Mouse (Mus musculus) layer of hippocampus, adult 18-20 months (tissue): ENCODE results near the gene Cpb1. TPM values are rescaled to one million over a fixed set of nuclear protein-coding genes. Genes with fewer than 3 reads are reported as not detected.

Source experiments
- DNase-seq, 2 experiments: peaks; one replicate each; pipeline ENCODE4 v3.0.0; 2022; ENCODE audit warnings: low spot score in 2 of 2
- long read RNA-seq: library from polyadenylated mRNA; stranded (forward); transcript quantifications from one replicate; pipeline ENCODE4 v2.0.0, GENCODE M21; 2021
- total RNA-seq, 2 experiments: library from RNA; stranded (reverse); gene quantifications; 2 replicates each; pipeline ENCODE4 v1.2.3; 2021

Cpb1 gene
- under 1 TPM in 1 of 2 experiments, not detected in 1; 0.13 TPM for total RNA-seq
- long read RNA-seq, result 0 reads

DNA sequence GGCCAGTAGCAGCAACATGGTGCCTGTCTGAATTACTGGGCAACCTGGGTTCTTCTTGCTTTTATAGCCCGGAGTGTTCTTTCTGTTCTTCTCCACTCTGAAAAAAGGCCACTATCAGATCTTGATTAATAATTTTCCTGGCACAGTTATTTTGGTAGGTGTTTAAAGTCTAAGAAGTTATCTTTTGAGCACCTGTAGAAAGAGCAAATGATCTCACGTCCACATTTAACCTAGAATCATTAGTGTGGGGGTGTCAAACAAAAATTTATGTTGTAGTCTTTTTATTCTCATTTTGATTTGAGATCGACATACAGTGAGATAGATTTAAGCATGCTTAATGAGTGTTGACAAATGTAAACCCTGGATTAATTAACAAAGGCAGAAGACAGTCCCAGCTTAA lies at the start of gene Cpb1:
TSS of gene Cpb1 (minus strand) at position 101 of the 400 bp plus-strand sequence.
- no peak for DNase-seq

DNA sequence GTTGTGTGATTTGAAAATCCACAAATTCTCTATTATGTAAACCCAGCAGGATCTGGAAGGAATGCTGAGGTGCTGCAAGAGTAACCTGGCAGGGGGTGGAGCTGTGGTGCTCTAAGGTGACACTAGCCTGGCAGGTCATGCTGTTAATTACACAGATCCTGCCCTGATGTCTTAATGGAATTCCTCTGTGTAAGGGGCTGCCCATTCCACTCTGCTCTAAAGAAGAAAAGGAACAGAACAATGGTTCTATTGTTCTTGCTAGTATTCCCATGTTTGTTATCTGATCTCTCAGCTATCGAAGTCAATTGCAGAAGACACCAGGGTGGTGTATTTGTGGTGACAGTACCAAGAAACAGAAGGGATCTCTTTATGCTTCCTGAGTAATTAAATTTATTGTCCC lies 41.7 kb upstream of the Cpb1 start:
- DNase-seq, result no peak

DNA sequence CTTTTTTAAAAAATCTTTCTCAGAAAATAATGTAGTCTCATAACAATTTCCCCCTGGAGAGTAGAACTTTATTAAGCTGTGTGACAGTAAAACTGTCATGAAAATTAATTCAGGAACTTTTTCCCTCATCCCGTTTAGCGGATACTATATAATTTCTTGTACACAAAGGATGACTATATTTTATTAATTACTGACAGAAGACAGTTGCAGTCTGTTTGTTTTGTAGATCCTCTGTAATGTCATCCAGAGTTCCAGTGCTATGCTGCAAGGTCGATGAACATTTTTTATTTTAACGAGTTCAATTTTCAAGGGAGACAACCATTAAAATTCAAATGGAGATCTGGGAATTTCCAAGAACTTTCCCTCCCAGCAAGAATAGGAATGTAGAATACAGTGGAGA lies 33.6 kb upstream of the Cpb1 start:
- no peak for DNase-seq

DNA sequence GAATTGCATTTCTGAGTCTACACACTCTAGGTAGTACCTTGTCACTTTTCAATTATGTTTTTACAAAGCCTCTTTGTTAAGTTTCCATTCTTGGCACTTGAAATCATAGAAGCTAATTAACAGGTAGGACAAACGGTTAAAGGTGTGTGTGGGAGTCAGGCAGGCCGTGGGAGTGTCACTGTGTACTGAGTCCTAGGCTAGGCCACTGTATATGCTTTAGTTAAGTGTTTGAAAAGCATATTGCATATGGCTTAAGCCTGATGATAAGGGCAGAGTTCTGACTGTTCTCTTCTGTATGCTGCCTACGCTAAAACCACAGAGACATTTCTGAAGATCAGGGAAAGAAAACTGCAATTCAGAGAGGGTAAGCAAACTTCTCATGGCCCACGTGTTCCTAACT lies 31.7 kb upstream of the Cpb1 start:
- DNase-seq, result no peak

DNA sequence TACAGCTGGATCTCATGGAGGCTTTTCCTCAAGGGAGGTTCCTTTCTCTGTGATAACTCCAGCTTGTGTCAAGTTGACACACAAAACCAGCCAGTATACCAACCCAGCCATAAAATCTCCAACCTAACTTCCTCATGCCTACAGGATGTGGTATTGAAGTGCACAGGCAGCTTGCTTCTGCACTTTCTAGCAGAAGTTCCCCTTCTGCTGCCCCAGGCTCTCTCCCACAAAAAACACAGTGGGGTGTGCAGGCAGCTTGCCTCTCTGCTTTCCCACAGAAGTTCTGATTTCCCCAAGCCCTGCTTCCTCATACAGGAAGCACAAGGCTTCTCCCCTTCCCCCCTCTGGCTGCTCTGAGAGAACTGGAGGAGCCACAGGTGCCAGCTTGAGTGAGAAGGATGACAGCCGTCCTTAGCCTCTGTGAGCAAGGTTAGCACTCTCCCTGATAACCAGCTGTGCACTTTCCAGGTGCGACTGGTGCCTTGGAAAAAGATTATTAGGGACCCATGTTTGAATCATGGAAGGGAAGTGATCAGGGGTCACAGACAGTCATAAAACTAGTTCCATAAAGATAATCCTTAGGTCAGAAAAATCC lies 29.3 kb upstream of the Cpb1 start:
- peak in 1 of 2 experiments; percentile 1 for DNase-seq

DNA sequence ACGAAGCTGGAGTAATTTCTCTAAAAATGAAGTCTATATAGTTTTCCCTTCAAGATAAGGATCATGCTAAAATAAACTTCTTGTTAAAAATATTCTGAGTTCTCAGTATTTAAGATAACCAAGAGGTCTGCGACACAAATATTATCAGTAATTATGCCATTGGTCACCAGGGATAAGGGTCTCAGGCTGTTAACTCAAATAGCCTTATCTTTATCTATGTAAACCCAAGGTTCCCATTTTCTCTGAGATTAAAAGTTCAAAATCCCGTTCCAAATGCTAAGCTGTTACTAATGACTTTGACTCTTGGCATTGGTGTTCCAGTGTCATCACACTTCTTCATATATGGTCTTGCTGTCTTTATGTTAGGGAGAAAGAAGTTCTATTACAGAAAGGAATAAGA lies 20.0 kb upstream of the Cpb1 start:
- no peak for DNase-seq

DNA sequence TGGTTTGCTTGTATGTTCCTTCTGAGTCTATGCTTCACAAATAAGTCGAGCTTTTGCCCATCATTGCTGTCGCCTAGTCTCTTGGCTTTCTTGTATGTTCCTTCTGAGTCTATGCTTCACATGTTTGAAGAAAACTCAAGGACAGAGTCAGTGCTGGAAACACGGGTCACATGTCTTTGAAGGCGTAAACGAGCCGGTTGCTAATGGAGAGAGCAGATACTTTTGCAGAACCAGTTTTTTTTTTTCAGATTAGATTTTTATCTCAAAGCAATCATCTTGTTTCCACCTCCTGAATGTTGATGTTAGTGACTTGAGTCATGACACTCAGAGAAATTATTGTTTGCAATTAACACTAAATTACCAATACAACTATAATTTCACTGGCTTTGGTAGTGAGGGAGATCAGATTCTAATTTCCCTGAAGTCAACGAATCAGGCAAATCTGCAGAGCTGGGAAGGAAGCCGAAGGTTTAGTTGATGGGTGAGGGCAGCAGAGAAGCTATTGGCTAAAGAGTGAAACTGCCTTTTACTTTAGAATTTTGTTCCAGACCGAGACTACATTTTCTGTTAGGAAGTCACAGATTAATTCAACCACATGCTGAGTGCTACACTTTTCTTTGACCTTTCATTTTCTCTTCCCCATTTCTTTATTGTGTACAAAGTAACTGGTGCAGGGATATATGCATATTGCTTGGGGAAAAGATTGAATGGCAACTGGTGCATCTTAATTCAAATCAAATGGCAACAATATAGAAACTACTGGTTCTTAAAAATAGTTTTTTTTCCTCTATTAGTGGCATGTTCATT lies 19.2 kb upstream of the Cpb1 start:
- DNase-seq, result no peak

DNA sequence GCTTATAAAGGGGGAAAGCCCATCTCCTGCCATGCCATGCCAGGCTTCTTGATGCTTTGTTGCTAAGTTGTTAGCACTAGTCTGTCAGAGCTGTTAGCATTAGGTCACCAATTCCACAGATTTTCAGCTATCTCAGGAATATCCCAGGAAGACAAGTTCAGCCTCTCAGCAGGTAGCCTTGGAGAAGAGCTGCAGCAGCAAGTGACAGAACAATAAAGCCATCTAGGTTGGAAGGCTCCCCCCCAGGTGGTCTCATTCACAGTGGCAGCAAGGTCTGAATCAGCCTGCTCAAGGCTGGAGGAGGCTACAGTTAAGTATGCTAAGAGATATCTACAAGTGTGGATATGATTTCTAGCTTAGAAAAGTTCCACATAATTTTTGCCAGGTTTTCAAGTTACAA lies 15.8 kb upstream of the Cpb1 start:
- no peak for DNase-seq

DNA sequence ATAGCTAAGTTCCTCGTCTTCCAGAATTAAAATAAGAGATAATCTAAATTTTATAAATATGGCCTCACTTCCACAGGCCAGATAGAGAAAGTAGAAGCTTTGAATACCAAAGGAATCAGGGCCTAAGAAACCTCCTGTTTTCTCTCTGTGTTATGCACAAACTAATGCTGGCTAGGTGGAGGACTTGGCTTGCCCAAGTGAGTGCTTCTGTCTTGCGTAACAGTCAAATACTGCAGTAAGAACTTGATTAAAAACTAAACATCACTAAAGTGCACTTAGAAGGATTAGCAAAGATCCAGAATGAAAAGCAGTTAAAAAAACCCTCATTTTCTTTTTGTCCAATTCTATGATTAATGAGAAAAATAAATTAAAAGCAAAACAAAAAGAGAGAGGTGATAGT lies 13.2 kb upstream of the Cpb1 start:
- no peak for DNase-seq

DNA sequence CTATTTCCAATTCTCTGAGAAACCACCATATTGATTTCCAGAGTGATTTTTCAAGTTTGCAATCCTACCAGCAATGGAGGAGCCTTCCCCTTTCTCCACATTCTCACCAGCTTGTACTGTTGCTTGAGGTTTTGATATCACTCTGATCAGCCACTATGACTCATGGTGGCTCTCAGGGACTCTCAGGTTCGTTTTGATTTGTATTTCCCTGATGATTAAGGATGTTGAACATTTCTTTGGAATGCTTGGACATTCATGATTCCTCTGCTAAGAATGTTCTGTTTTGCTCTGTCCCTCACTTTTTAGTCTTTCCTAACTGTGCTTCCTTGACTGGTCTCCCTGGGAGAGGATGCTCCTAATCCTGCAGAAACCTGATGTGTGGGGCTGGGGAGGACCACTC lies 6.3 kb upstream of the Cpb1 start:
- no peak for DNase-seq

DNA sequence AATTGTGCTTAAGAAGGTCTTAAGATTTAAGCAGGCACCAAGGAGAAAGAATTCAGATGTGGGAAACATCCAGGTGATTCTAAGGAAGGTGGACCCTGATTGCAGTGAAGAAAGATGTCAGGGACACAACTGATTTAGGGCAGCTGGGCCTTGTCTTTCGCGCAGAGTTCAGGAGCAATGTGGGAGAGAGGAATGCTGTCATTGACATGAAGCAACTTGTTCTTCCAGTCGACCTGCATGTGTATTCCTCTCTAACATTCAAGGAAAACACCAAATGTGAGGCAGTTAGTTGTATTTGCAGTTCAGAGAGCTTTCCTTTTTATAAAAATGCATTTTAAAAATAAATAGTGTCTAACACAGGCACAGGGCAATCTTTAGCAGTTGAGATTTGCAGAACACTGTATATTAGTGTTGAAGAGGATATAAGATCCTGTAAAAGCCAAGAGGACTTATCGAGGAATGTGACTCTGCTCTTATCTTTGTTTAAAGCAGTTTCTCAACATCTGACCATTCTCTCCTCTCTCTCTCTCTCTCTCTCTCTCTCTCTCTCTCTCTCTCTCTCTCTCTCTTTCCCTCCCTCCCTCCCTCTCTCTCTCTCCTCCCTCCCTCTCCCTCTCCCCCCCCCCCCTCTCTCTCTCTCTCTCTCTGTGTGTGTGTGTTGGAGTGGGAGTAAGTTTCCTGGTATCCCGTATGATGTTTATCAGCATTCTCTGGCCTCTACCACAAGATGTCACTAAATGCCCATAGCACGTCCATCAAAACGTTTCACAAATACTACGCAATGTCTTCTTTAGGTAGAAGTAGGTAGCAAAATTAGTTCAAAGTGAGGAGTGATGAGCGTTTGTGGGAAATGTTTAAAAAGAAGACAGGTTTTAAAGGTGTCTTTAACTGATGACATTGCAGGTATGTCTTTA lies 20.7 kb downstream of the Cpb1 start:
- no peak for DNase-seq

DNA sequence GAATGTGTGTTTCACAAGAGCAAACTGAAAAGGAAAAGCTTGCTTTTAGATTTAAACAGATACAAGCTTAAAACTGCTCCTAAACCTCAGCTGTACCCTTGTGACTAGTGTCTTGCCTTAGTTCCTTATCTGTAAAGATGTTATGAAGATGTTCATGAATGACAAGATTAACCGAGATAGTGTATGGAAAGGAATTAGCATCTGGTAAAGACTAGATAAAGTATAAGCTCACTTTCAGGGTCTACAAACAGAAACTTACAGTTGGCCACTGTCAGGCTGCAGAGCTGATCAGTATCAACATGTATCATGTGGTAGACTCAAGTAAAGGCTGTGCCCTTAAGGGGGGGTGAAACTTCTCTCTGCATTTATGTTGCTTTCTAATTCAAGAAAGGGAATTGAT lies 31.6 kb downstream of the Cpb1 start:
- DNase-seq, result no peak

DNA sequence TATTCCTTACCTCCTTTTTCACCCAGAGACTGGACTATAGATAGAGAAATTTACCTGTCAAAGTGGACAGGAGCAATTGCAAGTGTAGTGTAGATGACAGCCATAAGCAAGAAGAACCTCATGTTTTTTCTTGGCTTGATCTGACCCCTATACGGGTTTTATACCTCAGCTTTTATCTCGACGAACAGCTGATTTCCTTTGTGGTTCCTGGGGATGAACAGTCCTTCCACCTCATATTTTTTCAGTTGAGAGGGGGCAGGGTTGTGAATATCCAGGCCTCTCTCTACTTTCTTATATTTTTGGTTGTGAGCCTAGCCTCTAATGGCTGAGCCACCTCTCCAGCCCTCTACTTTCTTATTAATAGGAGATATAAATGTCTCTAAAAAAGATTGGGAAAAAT lies 33.5 kb downstream of the Cpb1 start, which contains the start of gene Cpa3:
TSS of gene Cpa3 (minus strand) at position 132 of the 400 bp plus-strand sequence.
- no peak for DNase-seq

DNA sequence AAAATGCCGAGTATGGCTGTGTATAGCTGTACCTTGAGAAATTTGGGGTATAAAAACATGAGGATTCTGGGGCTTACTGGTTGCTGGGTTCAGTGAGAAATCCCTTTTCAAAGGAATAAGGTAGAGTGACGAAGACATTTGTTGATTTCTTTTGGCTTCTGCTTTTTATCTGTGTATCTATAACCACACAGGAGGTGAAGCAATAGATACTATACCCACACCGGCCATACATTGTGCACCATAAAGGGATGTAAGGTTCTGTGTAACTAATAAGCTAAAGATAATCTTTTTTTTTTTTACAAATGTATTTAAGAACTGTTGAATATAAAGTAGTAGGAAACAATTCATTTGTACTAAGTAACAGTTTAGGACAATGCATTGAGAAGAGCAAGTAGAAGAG lies 35.8 kb downstream of the Cpb1 start:
- DNase-seq, result no peak

DNA sequence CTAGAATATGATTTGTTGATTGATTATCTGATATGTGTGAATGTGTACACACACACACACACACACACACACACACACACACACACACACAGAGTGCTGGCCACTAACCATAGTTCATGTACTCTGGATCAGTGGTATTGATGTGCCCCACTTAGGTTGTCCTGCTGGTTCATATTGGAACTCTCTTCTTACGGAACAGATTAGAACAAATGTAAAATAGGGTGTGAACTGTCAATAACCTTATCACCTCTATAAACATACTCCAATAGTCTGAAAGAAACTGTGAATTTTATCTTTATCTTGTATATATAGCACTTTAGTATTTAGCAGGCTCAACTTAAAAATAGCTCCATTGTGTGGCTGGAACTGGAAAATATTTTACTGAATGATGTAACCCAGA lies 38.6 kb downstream of the Cpb1 start:
- no peak for DNase-seq

DNA sequence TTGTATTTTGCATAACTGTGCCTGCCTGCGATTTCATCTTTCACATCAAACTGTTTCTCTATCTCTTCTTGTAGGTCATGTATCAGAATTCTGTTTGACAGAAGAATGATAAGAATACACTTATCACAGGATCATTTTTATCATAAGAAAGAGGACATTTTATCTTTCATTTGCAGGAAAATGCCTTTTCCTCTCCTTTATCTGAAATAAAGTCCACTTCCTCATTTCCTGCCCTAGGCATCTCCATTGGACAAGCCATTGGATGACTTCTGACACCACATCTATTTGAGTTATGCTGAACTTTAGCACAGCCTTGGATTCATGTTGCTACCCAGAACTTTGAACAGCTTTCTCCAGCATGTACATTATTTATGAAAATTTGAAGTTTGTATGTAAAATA lies 46.5 kb downstream of the Cpb1 start:
- DNase-seq, result no peak

DNA sequence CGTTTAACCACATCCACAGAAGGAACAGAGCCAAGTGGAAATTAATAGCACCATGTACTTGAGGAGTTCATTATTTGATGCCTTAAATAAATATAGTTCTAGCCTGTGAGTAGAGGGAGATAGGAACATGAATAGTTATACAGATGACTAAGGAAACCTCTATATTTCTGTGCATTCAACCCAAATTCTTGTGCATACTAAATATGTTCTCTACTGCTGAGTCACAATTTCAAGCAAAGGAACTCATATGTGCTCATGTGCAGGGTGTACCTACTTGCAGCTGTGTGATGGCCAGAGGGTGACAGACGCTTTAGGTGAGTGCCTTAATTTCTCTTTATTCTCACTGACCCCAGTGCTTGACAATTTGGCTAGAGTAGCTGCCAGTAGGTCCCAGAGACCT lies 50.1 kb downstream of the Cpb1 start:
- no peak for DNase-seq

DNA sequence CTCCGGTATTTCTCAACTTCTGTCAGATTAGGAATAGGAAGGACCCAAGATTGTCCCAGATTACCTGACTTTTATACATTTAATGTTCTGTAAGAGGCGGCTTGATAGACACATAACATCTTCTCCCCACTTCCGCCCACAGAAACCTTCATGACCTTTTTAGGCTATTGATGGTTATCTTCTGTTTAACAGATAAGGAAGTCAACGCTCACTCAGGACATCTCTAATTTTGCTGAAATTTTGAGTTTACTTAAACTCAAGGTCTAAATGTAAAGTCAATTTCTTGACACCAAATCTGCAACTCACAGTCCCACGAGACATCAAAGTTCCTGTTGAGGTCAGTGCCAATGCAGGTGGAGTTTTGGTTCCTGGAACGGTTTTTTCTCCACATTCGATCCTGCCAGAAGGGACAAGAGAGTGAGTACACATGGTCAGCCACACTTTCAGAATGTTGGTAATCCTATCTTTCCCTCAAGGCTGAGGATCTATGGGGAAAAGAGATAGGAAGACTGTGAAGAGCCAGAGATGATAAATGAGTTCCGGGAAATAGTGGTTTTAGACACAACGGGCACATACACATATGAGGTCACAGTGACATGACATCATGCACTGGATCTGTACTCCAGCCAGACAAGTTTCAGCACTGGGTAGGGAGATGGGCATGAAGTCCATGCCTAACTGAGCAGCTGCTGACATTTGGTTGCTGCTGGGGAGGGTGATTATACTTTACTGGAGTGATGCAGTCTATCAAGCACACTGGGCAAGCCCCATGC lies 52.4 kb downstream of the Cpb1 start:
- no peak for DNase-seq

DNA sequence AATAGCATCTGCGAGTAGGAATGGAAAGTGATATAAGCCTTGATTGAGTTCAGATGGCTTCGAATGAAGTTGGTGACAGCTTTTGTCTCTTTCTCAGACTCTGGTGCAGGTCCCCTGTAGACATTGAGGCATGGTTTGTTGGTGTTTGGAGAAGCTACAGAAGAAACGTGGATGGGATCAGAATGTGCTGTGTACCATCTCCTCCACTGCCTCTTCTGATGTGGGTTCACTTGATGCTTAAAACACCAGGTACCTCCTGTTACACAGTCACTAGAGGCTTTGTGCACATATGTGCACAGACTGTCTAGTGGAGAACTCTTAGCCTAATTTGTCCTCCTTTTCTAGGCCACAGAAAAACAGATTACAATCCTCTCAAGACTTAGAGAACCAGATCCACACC lies 53.4 kb downstream of the Cpb1 start:
- no peak for DNase-seq

DNA sequence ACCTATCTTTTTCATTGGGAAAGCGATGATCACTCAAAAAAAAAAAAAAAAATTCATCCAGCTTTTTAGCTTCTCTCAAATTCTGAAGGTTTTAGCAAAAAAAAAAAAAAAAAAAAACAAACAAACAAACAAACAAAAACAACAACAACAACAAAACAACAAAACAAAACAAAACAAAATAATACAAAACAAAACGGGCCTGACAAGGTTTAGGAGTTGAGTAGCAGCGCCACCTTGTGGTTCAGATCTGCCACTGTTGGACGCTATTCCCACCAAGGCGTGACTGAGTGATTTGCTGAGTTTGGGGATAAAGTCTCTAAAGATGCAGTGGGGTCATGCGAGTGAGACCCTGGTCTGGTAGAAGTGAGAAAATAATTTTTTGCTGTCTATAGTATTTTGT lies 76.7 kb downstream of the Cpb1 start:
- DNase-seq, result peak in 1 of 2 experiments; percentile 72
